Mouse (Mus musculus) liver, embryonic 13.5 days (tissue): ENCODE measurements at regions not wholly inside any gene's neighbourhood (a gene's known extent, or its start where the extent isn't known, plus 50 kb on each side); places are given as distances from the start of the nearest gene placed in this dataset.

Source experiments
- ATAC-seq: fragments of 200-750 bp; cut with Nextera tagmentation; 2 replicates; pipeline ENCODE4 v1.8.0; 2017; ENCODE audit warnings: low read depth, mild to moderate bottlenecking, moderate number of reproducible peaks, moderate library complexity
- DNase-seq: peaks from one replicate; pipeline ENCODE4 v3.0.0; 2022
- H3K27ac ChIP-seq: fragments of 300-500 bp; sonication (generic); 2 replicates; pipeline ENCODE4 v1.5.1; 2015; ENCODE audit warnings: moderate library complexity, mild to moderate bottlenecking, inconsistent platforms
- H3K27me3 ChIP-seq: fragments of 300-500 bp; sonication (generic); 2 replicates; pipeline ENCODE4 v1.6.1; 2015; ENCODE audit warnings: mild to moderate bottlenecking, inconsistent platforms
- H3K36me3 ChIP-seq: fragments of 300-500 bp; sonication (generic); 2 replicates; pipeline ENCODE4 v1.6.1; 2015; ENCODE audit warnings: mild to moderate bottlenecking, inconsistent platforms
- H3K4me1 ChIP-seq: fragments of 300-500 bp; sonication (generic); replicated peaks from 2 replicates; pipeline ENCODE4 v1.6.1; 2015; ENCODE audit warnings: inconsistent platforms
- H3K4me2 ChIP-seq: fragments of 300-500 bp; sonication (generic); 2 replicates; pipeline ENCODE4 v1.6.1; 2015; ENCODE audit warnings: inconsistent platforms, mild to moderate bottlenecking, moderate library complexity
- H3K4me3 ChIP-seq: fragments of 300-500 bp; sonication (generic); replicated peaks from 2 replicates; pipeline ENCODE4 v1.5.1; 2015; ENCODE audit warnings: mild to moderate bottlenecking, inconsistent platforms
- H3K9ac ChIP-seq: fragments of 300-500 bp; sonication (generic); 2 replicates; pipeline ENCODE4 v1.6.1; 2015; ENCODE audit warnings: mild to moderate bottlenecking, inconsistent platforms
- H3K9me3 ChIP-seq: fragments of 300-500 bp; sonication (generic); replicated peaks from 2 replicates; pipeline ENCODE4 v1.6.1; 2016; ENCODE audit warnings: inconsistent platforms
- WGBS: fragments of 180-500 bp; shearing (Covaris S2); methylation state at CpG from one replicate; pipeline ENCODE4 v1.1.7; 2015; ENCODE audit not compliant: insufficient replicate concordance; 5-methylcytosine and 5-hydroxymethylcytosine counted together

- no peak overlapping the region for H3K4me2 ChIP-seq
- H3K4me3 ChIP-seq: no peak overlapping the region
- H3K27me3 ChIP-seq: no peaks in the 10 kb centered on the region
- no peaks in the 10 kb centered on the region for H3K36me3 ChIP-seq
- no peaks in the 10 kb centered on the region for H3K9me3 ChIP-seq
- no peak overlapping the region for H3K9ac ChIP-seq
- no peak for DNase-seq
- no peaks in the 10 kb centered on the region for H3K4me1 ChIP-seq
- H3K27ac ChIP-seq: no peak overlapping the region
- ATAC-seq: no peak
- 84% methylated on average over 2 of the region's 2 CpGs for WGBS
Measured at GRCm38 (mm10) chr3:57228400-57228799, 73.4 kb downstream of the Tm4sf1 start.

GRCm38 (mm10) chr3:57223773-57224172, 78.0 kb downstream of the Tm4sf1 start:
- Histone ChIP-seq H3K27ac (no peak overlapping the region), H3K4me3 (no peak overlapping the region), H3K27me3 (no peaks in the 10 kb centered on the region), H3K4me1 (no peaks in the 10 kb centered on the region), H3K9me3 (no peaks in the 10 kb centered on the region), H3K4me2 (no peak overlapping the region), H3K36me3 (no peaks in the 10 kb centered on the region), H3K9ac (no peak overlapping the region)
- DNase-seq (no peak), ATAC-seq (no peak)
- 68% methylated on average over 2 of the region's 2 CpGs for WGBS

GRCm38 (mm10) chr3:57222318-57222914, 79.4 kb downstream of the Tm4sf1 start:
- no peak for DNase-seq

GRCm38 (mm10) chr3:57218431-57218830, 83.4 kb downstream of the Tm4sf1 start:
- DNase-seq (no peak), ATAC-seq (no peak)
- no peak overlapping the region for H3K27ac ChIP-seq
- H3K36me3 ChIP-seq: no peaks in the 10 kb centered on the region
- 48% methylated on average over 3 of the region's 3 CpGs for WGBS
- H3K27me3 ChIP-seq: no peaks in the 10 kb centered on the region
- no peaks in the 10 kb centered on the region for H3K4me1 ChIP-seq
- H3K9ac ChIP-seq: no peak overlapping the region
- no peak overlapping the region for H3K4me3 ChIP-seq
- no peak overlapping the region for H3K4me2 ChIP-seq
- H3K9me3 ChIP-seq: no peaks in the 10 kb centered on the region

More at GRCm38 (mm10) chr3:57222318-57222914, 79.4 kb downstream of the Tm4sf1 start:
- no peaks in the 10 kb centered on the region for H3K36me3 ChIP-seq
- H3K4me2 ChIP-seq: no peak overlapping the region
- H3K4me1 ChIP-seq: no peaks in the 10 kb centered on the region
- no peaks in the 10 kb centered on the region for H3K27me3 ChIP-seq
- 56% methylated on average over 3 of the region's 3 CpGs for WGBS
- H3K4me3 ChIP-seq: no peak overlapping the region
- no peak for ATAC-seq
- H3K27ac ChIP-seq: no peak overlapping the region
- H3K9me3 ChIP-seq: no peaks in the 10 kb centered on the region
- no peak overlapping the region for H3K9ac ChIP-seq

- DNase-seq (no peak), ATAC-seq (no peak)
- Histone ChIP-seq H3K27ac (no peak overlapping the region), H3K36me3 (no peaks in the 10 kb centered on the region), H3K27me3 (no peaks in the 10 kb centered on the region), H3K9me3 (no peaks in the 10 kb centered on the region), H3K4me1 (no peaks in the 10 kb centered on the region), H3K4me2 (no peak overlapping the region), H3K4me3 (no peak overlapping the region), H3K9ac (no peak overlapping the region)
- 17% methylated on average over 3 of the region's 3 CpGs for WGBS
Measured at GRCm38 (mm10) chr3:57204066-57204723, 97.6 kb downstream of the Tm4sf1 start.

- Histone ChIP-seq H3K27ac (no peak overlapping the region), H3K9ac (no peak overlapping the region), H3K9me3 (no peaks in the 10 kb centered on the region), H3K27me3 (no peaks in the 10 kb centered on the region), H3K4me2 (no peak overlapping the region), H3K4me1 (no peaks in the 10 kb centered on the region), H3K36me3 (no peaks in the 10 kb centered on the region), H3K4me3 (no peak overlapping the region)
- 67% methylated on average over 4 of the region's 4 CpGs for WGBS
- no peak for ATAC-seq
- no peak for DNase-seq
Measured at GRCm38 (mm10) chr3:57203418-57203817, 98.4 kb downstream of the Tm4sf1 start.

GRCm38 (mm10) chr3:57181587-57181986, 120.2 kb downstream of the Tm4sf1 start:
- Histone ChIP-seq H3K9me3 (no peaks in the 10 kb centered on the region), H3K36me3 (no peaks in the 10 kb centered on the region), H3K4me1 (no peaks in the 10 kb centered on the region), H3K9ac (no peak overlapping the region), H3K27me3 (no peaks in the 10 kb centered on the region), H3K4me3 (no peak overlapping the region), H3K27ac (no peak overlapping the region), H3K4me2 (no peak overlapping the region)
- DNase-seq (no peak), ATAC-seq (no peak)
- 44% methylated on average over 4 of the region's 4 CpGs for WGBS

- DNase-seq: no peak
- no peak for ATAC-seq
- 45% methylated on average over 4 of the region's 4 CpGs for WGBS
- Histone ChIP-seq H3K4me1 (no peaks in the 10 kb centered on the region), H3K36me3 (no peaks in the 10 kb centered on the region), H3K9ac (no peak overlapping the region), H3K9me3 (no peaks in the 10 kb centered on the region), H3K27ac (no peak overlapping the region), H3K4me2 (no peak overlapping the region), H3K27me3 (no peaks in the 10 kb centered on the region), H3K4me3 (no peak overlapping the region)
Measured at GRCm38 (mm10) chr3:57153177-57153948, 148.4 kb downstream of the Tm4sf1 start.

GRCm38 (mm10) chr3:57149156-57149555, 152.6 kb downstream of the Tm4sf1 start:
- H3K4me2 ChIP-seq: no peak overlapping the region
- H3K27me3 ChIP-seq: no peaks in the 10 kb centered on the region
- ATAC-seq (no peak), DNase-seq (no peak)
- H3K9ac ChIP-seq: no peak overlapping the region
- no peak overlapping the region for H3K4me3 ChIP-seq
- H3K27ac ChIP-seq: no peak overlapping the region
- no peaks in the 10 kb centered on the region for H3K9me3 ChIP-seq
- H3K4me1 ChIP-seq: no peaks in the 10 kb centered on the region
- 65% methylated on average over 3 of the region's 3 CpGs for WGBS
- no peaks in the 10 kb centered on the region for H3K36me3 ChIP-seq

GRCm38 (mm10) chr3:57136847-57137246, 164.9 kb downstream of the Tm4sf1 start:
- Histone ChIP-seq H3K4me3 (no peak overlapping the region; the same call in 1 of the 2 replicates), H3K4me2 (peak overlapping the region; percentile 38), H3K9me3 (no peaks in the 10 kb centered on the region), H3K27me3 (no peaks in the 10 kb centered on the region), H3K36me3 (no peaks in the 10 kb centered on the region), H3K9ac (no peak overlapping the region), H3K27ac (no peak overlapping the region), H3K4me1 (no peaks in the 10 kb centered on the region)
- WGBS: 15% methylated on average over 24 of the region's 24 CpGs
- no peak for DNase-seq
- no peak for ATAC-seq

- no peaks in the 10 kb centered on the region for H3K36me3 ChIP-seq
- H3K4me1 ChIP-seq: no peaks in the 10 kb centered on the region
- H3K27ac ChIP-seq: no peak overlapping the region
- no peak overlapping the region for H3K4me3 ChIP-seq
- H3K27me3 ChIP-seq: no peaks in the 10 kb centered on the region
- ATAC-seq (no peak), DNase-seq (no peak)
- no peak overlapping the region for H3K4me2 ChIP-seq
- 54% methylated on average over 2 of the region's 2 CpGs for WGBS
- no peak overlapping the region for H3K9ac ChIP-seq
- H3K9me3 ChIP-seq: no peaks in the 10 kb centered on the region
Measured at GRCm38 (mm10) chr3:57128606-57129005, 173.2 kb downstream of the Tm4sf1 start.
